Mouse (Mus musculus): ENCODE results near the gene Vmp1.

Gene Vmp1

GRCm38 (mm10) chr11:86600209-86600557 lies 83.5 kb downstream of the Vmp1 start:
- DNase-seq (ENCODE audit: low read depth) = no peak

DNA sequence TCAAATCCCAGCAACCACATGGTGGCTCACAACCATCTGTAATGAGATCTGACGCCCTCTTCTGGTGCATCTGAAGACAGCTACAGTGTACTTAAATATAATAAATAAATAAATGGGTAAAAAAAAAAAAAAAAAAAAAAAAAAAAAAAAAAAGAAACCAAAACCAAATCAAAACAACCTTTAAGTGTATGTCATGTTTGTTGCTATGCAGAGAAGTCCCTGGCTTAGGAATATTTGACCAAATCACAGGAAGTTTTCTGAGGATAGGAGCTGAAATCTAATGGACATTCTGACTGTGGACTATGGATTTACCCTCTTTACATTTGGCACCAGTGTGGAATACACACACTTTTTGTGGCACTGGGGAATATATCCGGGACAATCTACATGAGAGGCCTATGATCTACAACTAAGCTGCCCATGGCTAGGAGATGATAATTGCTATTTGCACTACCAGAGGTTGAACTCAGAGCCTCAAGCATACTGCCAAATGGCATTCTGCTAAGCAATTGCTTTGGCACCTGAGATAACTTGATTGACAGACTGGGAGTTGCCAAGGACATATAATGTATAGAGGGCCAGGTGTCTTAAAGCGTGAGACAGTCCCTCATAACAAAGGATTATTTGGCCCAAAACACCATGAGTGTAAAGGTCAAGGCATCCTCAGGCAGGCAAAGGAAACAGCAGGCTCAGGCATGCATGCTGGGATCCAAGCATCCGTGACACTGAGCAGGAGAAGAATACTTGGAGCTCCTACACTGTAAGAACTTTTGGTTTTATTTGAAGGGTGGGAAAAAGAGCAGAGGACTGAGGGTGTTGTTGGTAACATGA lies 84.0 kb downstream of the Vmp1 start:
- DNase-seq (ENCODE audit: low read depth) = no peak

DNA sequence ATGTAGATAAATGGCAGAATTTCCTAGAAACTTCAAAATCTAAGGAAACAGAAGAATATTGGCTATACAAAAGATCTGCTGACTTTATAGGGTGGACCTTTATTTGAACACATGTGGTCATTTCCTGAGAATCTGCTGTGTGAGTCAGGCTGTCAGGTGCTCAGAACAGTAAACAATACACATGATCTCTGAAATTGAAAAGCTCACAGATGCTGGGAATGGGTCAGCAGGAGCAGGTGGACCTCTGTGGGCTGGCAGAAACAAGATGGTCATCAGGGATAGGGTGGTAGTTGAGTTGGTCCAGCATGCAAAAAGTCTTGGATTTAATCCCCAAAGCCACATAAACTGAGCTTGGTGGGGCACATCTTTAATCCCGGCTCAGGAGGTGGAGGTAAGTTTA lies 85.1 kb downstream of the Vmp1 start:
- no peak for DNase-seq (ENCODE audit: low read depth)

GRCm38 (mm10) chr11:86598154-86598553 lies 85.5 kb downstream of the Vmp1 start:
- DNase-seq (ENCODE audit: low read depth) = no peak

DNA sequence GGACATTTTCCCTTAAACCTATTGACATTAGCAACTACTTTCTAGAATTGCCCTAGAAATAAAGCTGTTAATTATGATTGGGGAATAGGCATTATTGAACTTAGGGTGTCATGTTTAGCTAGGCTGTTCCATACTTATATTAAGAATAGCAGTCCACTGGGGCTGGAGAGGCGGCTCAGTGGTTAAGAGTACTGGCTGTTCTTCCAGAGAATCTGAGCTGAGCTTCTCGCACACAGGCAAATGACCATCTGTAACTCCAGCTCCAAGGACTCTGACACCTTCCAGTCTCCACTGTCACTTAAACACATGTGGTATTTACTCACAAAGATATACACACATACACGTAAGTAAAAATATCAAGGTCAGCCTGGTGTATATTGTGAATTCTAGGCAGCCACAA lies 86.7 kb downstream of the Vmp1 start:
- no peak for DNase-seq (ENCODE audit: low read depth)

DNA sequence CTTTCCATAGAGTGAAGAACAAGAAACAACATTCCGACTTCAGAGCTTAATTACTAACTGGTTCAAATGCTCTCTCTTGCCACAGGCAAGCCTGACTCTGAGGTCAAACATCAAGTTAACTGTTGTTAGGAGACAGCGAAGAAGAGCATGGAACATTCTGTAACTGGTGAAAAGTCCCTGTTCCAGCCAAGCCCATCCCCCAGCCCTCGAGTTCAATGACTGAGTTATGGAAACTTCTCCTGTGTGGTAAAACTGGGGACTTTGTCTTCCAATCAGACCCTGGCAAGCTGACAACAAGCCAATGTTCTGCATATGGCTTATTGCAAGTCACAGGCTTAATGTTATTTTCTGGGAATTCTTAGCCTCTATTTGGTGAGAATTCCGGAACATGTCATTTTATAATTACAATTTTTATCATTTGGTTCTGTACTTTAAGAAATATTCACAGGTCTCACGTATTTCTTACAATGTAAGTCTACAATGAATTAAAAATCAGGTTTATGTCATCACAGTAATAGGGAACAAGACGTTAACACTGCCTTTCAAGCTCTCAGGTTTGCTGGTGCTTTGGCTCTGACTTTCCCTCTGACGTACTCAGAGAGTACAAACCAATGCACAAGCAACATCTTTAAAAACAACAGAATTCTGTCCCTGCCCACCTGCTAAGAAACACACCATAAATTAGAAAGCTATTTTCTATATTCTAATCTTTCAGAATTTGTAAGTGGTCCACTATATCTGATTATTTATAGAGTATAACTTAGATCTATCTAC lies 87.3 kb downstream of the Vmp1 start:
- peak; percentile 47 for DNase-seq (ENCODE audit: low read depth)

DNA sequence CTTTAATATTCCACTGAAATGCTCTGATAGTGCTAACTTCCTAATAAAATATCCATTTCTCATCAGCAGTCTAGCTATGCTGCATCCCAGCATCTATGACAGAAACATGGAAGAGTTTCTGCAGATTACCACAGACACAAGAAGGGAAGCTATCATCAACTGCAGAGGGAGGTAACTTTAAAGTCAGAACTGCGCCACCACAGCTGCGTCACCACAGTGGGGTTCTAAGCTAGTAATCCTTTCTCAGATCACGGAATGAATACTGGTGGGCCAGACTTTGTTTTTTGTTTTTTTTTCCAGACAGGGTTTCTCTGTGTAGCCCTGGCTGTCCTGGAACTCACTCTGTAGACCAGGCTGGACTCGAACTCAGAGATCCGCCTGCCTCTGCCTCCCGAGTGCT lies 88.3 kb downstream of the Vmp1 start:
- no peak for DNase-seq (ENCODE audit: low read depth)

DNA sequence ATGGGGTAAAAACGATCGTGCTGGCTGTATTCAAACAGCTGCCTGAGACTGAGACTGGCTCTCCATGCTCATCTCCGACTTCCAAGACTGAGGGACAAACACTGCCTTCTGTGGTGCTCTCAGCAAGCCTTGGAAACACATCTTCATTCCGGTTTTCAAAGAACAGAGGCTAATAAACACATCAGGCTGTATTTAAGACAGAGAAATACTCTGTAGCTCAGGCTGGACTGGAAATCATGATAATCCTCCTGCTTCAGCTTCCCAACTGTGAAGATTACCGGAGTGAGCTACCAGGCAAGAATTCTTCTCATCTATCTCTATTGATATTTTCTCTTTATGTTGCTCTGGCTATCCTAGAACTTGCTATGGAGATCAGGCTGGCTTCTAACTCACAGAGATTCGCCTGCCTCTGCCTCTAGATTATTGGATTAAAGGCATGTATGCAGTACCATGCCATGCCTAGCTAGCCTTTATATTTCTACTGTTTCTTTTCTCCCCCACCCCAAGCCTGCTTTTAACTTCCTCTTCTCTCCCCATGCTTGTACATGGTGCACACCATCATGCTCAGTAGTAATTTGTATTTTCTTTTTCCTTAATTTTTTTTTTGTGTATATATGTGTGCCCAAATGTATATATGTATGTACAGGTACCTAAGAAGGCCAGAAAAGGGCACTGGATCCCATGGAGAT lies 89.3 kb downstream of the Vmp1 start:
- DNase-seq (ENCODE audit: low read depth) = no peak

GRCm38 (mm10) chr11:86593443-86593842 lies 90.2 kb downstream of the Vmp1 start:
- no peak for DNase-seq (ENCODE audit: low read depth)

- peak; percentile 52 for DNase-seq (ENCODE audit: low read depth)
Observed at GRCm38 (mm10) chr11:86592993-86593392, 90.6 kb downstream of the Vmp1 start.

DNA sequence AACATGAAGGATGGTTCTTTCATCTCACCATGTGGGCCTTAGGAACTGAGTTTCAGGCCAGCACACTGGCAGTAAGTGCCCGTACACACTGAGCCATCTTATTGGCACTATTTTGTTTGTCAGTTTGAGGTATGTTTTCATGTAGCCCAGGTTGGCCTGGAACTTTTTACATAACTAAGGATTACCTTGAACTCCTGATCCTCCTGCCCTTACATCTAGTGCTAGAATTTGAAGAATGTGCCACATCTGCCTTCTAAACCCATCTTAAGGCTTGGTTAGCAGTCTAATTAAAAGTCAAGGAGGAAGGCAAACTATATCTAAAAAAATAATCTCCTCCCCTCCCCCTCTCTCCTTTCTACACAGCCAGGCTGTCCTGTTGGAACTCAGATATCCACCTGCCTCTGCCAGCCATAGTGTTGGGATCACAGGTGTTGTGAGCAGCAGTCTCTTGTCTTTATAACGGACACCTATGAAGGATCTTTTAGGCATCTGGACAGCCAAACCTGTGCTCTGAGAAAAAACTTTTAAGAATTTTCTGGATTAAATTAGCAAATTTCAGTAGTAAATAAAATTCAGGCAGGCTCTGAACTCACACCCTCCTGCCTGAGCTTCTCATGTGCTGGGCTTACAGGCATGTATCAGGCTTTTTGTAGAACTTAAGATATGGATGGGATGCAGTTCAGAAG lies 91.6 kb downstream of the Vmp1 start:
- DNase-seq (ENCODE audit: low read depth) = no peak

DNA sequence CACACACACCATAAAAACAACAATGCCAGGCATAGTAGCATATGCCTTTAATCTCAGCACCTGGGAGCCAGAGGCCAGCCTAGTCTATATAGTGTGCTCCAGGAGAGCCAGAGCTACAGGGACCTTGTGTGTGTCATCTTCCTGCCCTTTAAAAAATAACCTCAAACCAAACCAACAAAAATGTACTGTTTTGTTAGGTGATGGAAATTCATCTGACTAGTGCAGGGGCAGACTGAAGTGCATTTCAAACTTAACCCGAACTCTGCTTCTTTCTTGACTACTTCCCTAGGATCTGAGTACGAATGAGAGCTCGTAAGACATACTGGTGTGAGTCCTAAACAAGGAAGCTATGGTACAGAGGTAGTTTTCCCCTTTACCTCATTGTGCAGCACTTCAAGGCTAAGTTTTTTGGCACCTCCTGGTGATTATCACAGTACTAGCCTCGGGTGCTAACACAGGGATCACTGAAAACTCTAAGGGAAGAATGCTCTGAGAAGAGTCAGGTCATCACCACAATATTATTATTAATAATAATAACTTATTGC lies 92.3 kb downstream of the Vmp1 start:
- DNase-seq (ENCODE audit: low read depth) = peak; percentile 36

- peak; percentile 8 for DNase-seq (ENCODE audit: low read depth)
Observed at GRCm38 (mm10) chr11:86590579-86590978, 93.1 kb downstream of the Vmp1 start.

GRCm38 (mm10) chr11:86590066-86590465 lies 93.6 kb downstream of the Vmp1 start:
- no peak for DNase-seq (ENCODE audit: low read depth)

- DNase-seq (ENCODE audit: low read depth) = no peak
Observed at GRCm38 (mm10) chr11:86588583-86589298, 94.9 kb downstream of the Vmp1 start.

DNA sequence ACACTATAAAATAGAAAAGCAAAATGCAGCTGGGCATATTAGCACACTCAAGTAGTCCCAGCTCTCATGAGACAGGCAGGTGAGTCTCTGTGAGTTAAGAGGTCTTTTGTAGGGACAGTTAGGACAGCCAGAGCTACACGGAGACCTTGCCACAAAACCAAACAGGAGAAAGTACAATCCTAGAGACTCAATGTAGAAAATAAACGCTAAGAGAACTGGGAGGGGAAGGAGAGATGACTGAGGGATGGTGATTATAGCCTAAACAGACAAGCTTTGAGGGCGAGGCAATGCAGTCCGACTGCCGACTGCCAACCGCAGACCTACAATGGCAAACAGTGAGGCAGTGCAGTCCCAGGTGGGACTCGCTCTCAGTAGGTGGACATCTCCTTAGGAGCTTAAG lies 95.8 kb downstream of the Vmp1 start:
- no peak for DNase-seq (ENCODE audit: low read depth)

- DNase-seq (ENCODE audit: low read depth) = peak; percentile 81
Observed at GRCm38 (mm10) chr11:86586868-86587792, 96.5 kb downstream of the Vmp1 start.

- peak; percentile 74 for DNase-seq (ENCODE audit: low read depth)
Observed at GRCm38 (mm10) chr11:86586177-86586867, 97.3 kb downstream of the Vmp1 start.

DNA sequence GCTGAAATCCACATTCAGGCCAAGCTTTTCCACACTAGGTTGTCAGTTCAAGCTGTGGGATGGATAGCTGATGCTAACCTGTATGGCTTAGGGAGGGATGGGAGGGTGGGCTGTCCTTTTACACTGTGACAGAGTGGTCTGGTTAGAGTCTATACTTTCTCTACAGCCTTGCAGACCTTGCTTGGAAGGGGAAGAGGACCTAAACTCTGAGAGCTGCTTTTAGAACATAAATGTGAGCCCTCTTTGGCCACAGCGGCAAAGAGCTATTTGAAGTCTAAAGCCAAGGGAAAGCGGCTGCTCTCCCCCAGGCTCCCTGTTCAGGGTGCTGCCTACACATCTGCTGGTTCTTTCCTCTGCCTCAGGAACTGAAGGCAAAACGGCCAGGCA lies 98.0 kb downstream of the Vmp1 start:
- no peak for DNase-seq (ENCODE audit: low read depth)
